Mouse (Mus musculus): Measurements from ENCODE around the gene Nceh1.
"Not testable (repeated sequence)": the region's sequence is repeated elsewhere in the genome, so short reads cannot be mapped to it uniquely, and the experiment has no call there.

The Nceh1 gene

DNA sequence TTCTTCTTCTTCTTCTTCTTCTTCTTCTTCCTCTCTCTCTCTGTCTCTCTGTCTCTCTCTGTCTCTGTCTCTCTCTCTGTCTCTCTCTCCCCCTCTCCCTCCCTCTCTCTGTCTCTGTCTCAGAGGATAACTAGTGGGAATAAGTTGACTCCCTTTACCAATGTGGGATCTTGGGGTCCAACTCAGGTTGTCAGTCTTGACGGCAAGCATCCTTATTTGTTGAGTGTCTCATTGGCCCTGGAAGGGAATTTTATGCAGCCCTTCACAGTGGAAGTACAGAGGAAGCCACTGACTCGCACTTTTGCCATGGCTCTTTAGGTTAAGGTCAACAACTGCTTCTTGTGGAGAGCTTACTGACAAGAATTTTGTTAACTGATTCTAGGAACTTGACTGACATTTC is 105.5 kb downstream of the Nceh1 start:
- DNase-seq = no peak

DNA sequence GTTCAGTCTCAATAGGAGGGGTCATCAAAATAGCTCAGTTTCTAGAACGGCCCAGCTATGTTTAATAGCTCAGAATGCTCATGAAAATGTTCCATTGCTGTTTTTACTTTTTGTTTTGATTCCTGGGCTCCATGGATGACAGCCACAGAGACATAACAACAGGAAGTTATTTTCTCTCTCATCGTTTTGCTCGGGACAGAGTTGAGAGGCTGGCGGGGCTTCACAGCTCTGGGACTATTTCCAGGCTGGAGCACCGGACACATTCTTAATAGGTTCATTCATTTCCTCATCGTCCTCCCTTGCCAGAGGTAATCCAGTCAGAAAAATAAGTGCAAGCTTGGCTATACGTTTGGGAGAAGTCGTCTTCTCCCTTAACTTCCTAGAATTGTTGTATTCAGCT is 106.1 kb downstream of the Nceh1 start:
- no peak for DNase-seq

DNA sequence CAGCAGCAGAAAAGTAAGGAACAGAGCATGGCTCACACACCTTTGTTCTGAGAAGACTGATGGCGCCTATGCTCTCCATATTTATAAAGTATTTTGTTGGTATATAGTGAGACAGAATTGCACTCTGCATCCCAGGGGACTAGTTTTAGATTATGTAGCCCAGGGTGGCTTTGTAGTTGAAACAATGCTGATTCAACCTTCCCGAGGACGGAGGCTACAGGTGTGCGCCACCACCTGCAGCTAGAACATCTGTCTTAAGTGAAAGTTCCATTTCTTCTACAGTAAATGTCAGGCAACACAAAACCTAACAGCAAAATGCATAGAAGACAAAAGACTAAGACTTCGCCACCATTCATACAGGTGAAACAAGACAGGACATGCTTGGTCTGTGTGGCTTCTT is 107.5 kb downstream of the Nceh1 start:
- DNase-seq = no peak

DNA sequence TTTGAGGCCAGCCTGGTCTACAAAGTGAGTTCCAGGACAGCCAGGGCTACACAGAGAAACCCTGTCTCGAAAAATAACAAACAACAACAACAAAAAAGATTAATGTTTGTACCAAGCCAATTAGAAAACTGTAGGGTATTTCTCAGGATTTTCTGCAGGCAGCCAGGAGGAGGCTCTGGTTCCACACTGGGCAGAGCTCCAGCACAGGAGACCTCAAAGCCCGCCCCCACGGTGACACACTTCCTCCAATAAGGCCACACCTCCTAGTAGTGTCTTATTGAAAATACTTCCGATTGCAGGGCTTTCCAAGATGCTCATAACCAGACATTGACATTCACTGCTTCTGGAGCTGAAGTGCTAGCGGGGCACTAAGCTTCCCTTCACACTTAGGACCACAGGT is 108.2 kb downstream of the Nceh1 start:
- not testable (repeated sequence) for DNase-seq

DNA sequence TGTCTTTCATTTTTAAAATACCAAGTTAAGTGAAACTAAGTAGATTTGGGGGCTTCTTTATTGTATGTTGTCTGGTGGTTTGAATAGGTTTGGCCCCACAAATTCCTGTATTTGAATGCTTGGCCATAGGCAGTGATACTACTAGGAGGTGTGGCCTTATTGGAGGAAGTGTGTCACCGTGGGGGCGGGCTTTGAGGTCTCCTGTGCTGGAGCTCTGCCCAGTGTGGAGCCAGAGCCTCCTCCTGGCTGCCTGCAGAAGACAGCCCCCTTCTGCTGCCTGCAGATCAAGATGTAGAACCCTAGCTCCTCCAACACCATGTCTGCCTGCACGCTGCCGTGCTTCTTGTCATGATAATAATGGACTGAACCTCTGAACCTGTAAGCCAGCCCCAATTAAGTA is 108.6 kb downstream of the Nceh1 start:
- DNase-seq = not testable (repeated sequence)

DNA sequence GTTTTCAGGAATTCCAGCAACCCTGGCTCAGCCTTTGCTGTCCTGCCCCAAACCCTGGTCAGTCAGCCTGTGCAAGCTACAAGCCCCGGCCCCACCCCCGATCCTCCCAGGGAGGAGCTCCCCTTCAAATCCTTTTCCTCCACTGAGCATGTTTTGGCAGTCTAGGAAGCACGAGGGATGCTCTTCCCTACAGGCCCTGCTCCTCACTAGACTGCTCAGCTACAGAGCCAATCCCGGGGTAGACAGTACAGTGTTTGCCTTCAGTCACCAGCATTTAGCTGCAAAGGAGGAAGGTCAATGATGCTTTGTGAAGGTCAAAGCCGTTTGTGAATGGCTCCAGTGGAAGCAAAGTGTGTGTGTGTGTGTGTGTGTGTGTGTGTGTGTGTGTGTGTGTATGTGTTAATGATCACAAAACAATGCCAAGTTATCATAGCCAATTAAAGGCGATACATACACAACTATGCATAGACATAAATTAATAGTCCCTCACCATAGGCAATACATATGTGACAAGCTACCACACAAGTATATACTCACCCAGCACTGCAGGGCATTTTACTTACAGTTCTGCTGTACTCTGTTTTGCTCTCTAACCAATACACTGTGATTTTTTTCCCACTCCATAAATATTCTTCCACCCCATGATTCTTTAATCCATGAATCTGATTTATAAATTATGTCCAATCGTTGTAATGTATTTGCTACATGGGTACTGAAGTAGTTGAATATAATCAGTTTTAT is 111.0 kb downstream of the Nceh1 start:
- no peak for DNase-seq

DNA sequence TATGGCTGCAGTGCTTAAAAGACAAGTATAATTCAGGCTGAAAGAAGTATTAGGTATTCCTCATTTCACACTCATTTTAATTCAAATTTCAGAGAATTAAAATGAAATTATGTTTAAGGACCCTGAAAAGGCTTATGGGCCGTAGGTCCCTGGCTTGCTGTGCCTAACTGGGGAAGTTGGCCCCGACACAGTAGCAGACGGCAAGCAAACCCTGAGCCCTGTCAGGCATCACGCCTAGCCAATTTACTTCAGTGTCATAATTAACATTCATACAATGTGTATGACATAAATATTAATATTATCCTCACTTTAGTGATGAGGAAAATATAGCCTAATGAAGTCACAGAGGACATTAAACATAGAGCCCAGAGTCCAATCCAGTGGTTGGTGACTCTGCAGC is 117.7 kb downstream of the Nceh1 start:
- no peak for DNase-seq

DNA sequence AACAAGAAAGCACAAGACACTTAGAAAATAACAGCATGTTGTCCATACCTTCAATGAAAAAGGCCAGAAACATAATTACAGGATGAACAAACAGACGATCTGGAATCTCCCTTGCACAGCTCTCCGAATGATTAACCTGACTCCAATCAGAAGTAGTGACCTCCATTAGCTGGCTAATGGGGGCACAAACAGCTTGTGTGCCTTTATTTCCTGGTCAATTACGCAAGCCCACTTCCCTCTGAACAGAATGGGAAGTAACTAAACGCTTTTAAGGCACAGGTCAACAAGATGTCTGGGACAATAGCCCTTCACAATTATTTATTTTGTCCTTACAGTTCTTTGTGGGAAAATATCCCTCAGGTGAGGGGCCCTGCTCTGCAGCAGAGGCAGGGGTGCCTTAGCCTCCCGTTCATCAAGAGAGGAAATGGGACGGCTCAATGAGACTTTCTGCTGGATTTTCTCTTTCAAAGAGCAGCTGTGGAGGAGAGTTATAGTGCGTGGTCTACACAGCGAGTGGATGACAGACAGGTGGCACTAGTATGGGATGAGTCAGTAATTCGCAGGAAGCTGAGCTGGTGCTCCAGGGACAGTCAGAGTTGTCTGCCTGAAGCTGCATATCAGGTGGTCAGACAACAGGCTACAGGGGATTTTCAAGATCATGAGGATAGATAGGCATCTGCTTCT is 119.7 kb downstream of the Nceh1 start:
- DNase-seq = no peak

DNA sequence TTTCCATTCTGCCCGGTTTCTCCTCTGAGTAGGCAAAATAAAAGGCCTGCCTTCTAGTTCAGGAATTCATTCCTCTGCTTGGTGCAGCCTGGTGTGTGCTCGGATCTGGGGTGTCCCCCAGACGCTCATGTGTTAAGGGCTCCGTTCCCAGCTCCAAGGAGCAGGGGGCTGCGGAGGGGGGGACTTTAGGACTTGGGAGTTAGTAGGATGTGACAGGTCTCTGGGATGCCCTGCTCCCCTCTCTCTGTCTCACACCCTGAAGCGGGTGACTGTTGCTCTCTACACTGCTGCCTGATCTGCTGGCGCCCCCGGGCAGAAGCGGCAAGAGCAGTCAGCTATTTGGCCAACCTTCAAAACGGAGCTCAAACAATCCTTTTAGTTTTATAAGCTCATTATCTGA is 124.0 kb downstream of the Nceh1 start:
- DNase-seq = no peak

DNA sequence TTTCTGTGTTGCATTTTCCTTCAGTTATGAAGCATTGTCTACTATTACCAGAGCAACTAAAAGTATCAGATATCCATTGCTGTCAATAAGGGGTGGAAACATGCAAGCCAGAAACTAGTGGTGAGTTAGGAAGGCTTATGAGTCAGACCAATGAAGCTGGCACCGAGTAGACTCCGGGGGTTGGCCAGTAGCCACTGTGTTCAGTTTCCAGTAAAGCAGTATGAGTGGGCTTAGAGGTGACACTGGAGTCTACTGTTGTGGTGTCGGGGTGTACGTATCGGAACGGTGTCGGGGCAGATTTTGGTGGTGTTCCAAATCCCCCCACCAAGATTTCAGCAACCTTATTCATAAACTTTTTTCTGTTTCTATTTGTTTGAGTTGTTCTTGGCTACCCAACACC is 128.2 kb downstream of the Nceh1 start:
- no peak for DNase-seq

DNA sequence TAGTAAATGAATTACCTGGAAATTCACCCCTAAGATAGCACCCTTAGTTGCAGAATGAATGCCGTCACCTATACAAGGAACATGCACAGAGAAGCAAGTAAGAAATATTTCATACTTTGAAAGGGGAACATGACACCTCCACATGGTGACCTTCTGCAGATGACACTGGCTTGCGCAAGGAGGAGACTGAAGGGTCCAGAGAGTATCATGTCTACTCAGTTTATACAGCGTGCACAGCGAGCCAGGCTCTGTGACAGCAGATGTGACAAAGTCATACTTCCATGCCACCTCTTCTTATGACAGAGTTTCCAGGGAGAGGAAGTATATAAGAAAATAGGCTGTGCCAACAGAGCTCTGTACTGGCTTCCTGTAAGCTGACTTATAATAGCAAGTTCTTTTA is 128.7 kb downstream of the Nceh1 start:
- DNase-seq = no peak

DNA sequence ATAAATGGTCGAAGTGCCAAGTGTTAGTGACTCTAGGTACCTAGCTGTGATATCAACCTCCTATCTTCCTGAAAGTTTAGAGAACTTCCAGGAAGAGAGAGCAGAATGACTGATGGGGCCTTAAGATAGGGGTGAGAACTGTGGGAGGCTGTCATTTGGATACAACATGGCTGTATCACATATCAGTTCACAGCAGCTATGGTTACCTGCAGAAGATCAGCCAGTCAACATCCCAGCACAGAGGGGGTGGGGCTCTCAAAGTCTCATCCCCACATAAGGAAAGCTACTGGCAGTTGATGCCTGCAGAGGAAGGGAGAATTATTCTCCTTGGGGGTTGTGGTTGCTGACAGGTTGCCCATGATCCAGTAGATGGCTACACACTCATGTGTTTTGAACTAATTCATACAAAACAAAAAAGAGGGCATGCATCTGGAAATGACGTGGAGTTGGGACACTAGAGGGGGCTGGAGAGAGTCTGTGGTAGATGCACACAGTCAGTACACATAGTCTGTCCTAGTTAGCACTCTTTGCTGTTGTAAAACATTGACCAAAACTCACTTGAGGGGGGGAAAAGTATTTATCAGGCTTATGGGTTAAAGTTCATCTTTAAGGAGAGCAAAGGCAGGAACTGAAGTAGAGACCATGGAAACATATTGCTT is 131.9 kb downstream of the Nceh1 start:
- DNase-seq = no peak

DNA sequence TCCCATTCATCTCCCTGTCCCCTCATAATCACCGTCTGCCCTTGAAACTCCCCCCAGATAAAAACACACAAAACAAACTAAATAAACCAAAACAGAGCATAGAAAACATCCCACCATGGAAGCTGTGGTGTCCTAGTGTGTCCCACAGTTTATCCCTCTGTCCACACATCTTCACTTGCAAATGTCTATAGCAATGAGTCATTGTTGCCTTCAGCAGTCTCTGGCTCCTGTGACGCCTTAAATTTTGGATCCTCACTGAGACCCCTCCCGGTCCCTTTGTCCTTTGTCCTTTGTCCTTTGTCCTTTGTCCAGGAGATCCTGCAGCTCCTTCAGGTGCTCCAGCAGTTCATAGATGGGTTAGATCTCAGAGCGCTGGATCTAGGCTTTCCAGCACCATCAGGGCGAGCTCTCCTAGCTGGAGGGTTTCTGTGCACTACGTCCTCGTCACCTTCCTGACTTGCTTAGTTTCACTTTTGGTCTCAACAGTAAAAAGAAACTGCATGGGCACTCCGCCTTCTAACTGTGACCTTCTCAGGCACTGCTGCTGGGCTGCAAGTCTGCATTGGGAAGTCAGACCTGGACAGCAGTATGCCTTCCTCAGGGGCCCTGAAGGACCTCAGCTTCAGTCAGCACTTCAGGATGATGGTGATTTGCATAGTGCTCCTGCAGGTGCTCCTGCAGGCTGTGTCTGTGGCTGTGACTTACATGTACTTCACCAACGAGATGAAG is 134.0 kb downstream of the Nceh1 start, which contains the start of gene Tnfsf10:
TSS of gene Tnfsf10 (plus strand) at position 470 of the 729 bp plus-strand sequence.
- no peak for DNase-seq

DNA sequence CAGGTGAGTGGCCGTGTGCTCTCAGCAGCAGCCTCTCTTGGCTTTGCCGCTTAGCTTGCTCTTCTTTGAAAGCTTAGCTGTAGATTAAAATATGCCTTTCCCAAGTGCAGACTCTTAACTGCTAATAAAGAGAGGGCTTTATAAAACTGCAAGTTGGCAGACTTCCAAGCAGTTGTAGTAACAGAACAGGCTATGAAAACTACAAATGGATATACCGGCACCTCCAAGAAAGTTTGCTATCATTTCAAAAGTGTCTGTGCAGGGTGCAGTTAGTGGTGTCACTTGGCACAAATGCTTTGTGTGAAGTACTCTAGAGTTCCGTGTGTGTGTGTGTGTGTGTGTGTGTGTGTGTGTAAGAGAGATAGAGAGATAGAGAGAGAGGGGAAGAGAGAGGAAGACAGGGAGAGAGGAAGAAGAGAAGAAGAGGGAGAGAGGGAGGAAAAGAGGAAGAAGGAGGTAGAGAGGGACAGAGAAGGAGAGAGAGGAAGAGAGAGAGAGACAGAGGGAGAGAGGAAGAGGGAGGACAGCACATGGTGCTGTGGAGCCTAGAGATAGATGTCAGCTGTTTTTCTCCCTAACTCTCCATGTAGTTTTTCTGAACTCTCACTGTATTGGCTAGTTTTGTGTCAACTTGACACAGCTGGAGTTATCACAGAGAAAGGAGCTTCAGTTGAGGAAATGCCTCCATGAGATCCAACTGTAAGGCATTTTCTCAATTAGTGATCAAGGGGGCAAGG is 134.7 kb downstream of the Nceh1 start:
- DNase-seq = no peak

DNA sequence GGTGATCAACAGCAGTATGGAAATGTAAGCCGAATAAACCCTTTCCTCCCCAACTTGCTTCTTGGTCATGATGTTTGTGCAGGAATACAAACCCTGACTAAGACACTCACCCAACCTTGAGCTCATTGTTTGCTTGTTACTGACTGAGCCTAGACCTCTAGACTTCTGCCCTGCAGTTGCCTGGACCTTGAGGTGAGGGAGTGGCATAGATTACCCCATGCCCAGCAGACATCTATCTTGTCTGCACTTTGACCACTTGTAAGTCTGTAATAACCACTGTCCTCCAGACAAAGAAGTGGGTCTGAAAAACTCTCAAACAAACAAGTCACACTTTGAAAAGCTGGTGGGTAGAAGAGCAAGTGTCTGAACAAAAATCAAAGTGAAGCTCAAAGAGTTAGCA is 136.9 kb downstream of the Nceh1 start:
- DNase-seq = no peak

DNA sequence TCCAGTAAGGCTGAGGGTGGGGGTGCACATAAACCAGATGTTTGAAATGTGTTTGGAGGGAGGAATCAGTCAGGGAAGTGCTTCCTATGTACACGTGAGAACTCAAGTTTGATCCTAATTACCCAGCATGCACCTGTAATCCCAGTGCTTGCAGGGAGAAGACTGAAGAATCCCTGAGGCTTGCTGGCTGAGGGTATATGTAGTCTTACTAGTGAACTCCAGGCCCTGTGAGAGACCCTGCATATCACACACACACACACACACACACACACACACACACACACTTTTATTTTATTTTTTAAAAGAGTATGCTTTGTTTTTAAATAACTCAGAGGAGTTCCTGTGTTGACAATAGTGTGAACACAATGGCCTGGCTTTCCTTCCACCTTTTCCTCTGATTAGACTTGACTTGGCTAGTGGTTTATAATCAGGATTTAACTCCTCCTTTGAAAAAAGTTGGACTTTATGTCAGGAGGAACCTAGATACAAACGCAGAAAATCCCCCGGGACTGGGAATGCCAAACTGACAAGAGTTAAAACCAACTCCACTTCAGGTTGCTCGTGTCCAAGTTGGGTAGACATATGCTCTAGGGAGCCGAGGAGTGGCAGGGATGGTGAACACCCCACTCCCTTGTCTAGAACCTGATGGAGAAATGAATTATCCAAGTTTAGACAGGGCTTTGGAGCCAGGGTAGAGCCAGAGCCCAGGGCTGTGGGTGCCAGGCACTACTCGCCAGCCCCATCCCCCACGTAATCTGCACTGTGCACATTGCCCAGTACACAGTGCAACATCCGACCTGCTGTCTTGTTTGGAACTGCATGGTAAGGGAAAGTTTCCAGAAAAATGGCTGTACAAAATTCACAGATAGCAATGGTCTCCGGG is 138.1 kb downstream of the Nceh1 start:
- DNase-seq = no peak

DNA sequence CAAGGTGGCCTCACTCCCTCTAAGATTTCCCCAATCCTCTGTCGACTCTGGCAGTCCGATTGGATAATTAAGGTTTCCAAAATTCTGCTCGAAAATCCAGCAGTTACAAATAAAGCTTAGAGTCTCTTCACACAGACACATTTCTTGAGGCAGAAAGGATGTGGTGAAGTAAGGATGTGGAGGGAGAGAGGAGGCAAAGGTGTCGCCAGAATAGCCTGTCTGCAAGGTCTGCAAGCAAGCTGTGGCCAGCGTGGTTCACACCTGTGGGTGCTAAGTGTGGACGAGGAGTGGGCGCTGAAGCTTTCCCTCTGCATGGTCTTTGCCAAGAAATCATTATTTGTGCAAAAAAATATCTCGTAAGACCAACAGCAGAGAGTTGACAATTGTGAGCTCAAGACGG is 139.8 kb downstream of the Nceh1 start:
- no peak for DNase-seq

DNA sequence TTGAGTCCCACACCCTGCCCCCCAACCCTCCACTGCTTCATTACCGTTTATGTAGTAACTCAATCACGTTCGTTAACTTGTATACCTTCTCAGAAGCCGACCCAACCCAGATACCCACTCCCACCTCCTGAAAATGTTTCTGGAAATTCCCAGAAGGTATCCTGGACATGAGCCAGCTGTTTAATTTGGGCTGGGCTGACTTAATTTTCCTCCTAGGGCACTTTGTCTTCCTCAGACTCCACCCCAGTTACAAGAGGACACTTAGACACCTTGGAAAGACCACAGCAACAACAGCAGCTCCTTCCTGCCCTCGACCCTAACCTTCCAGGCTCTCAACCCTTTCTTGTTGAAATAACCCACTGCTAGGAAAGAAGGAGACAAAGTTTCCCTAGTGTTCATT is 140.8 kb downstream of the Nceh1 start:
- DNase-seq = no peak

DNA sequence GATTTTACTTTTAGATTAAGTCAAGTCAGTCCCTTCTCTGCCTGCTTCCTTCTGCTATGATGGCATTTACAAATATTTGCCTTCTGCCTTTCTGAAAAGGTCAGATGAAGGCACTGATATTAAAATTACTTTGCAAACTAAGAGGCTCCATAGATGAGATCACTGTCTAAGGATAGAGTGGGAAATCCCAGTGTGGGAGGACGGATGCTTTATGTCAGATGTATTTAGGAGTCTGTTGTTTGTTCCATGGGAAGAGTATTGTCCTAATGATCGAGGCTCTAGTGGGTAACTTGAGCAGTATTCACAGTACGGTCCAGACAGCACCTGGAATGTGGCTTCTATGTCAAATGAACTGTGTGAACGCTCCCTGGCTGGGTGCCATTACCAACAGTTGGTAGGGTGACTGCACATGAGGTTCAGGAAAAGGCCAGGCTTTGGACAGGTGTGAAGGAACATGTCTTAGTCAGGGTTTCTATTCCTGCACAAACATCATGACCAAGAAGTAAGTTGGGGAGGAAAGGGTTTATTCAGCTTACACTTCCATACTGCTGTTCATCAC is 143.9 kb downstream of the Nceh1 start:
- no peak for DNase-seq

DNA sequence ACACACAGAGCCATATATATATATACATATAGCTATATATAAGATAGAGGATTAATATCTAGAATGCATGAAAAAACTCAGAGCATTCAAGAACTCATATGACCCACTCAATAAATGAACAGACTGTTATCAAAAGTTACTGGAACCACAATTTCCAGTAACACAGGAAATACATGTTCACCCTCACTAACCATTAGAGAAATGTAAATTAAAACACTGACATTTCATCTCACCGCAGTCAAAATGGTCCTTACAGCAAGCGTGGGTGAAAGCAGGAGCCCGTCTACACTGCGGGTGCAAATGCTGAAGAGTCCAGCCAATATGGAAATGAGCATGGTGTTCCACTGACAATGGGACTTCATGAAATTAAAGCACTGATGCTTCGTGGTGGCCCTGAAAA is 147.9 kb downstream of the Nceh1 start:
- DNase-seq = no peak

Measured in cerebellum, adult 9-11 months (tissue).